ENCODE assay signal across 21 mouse cellular contexts in the genomic region with DNA sequence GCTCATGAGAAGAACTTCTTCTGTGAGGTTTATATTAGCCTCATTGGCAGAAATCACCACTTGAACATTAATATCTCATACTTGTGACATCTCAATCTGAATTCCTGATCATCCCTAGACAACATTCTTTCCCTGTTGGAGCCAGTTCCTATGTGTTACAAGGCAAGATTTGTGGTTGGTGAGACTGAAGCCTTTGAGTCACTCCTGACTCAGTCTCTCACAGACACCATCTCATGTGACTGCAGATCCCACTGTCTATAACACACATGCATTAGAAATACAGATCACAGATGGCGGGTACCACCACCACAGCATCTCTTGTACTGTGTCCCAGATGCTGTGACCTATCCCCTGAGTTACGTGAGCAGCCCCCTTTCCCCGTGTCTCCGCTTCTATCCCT.
A peak's percentile ranks its signal among the peaks of the same experiment; 100 is the strongest.
DNase-seq lines count a peak whose midpoint lies in the region; ATAC-seq and TF ChIP-seq lines count a peak whose summit lies in the region.
"Had no signal": no experiment of that assay in that cellular context is flagged by ENCODE, and none has a peak within 500 bp of the region (broad histone marks: within the 10 kb centered on the region; RNA-seq: fewer than 3 reads in every experiment).

No protein-coding gene starts in this region.

- H3K9ac ChIP-seq in heart, embryonic 15.5 days: no peak overlapping the region
- H3K9ac ChIP-seq: embryonic facial prominence, embryonic 15.5 days; forebrain, embryonic 15.5 days; hindbrain, embryonic 15.5 days; kidney, embryonic 15.5 days had no signal

- intact Hi-C loops in heart, postnatal 14 days (cut with DNase I): loop anchor here (5.0 kb wide), 1 partner anchor 36 kb away; no protein-coding TSS in a partner anchor

- no peak overlapping the region for H3K4me3 ChIP-seq in heart, embryonic 10.5 days
- no peak overlapping the region for H3K4me3 ChIP-seq in heart, embryonic 15.5 days
- H3K4me3 ChIP-seq: embryonic facial prominence, embryonic 15.5 days; forebrain, embryonic 15.5 days; hindbrain, embryonic 15.5 days; kidney, embryonic 15.5 days had no signal

- CTCF ChIA-PET in Patski (lab: Charles Lee): no interaction called here

- no peak for TF ChIP-seq CTCF in Patski (IDR thresholded peaks at IDR 0.05)

- DNase-seq in heart, embryonic 10.5 days (ENCODE audit: low spot score): no peak
- no peak for DNase-seq in heart, adult 18-20 months
- DNase-seq in heart, postnatal 14 days: no peak
- DNase-seq in 3T3-L1 (ENCODE audit: low read depth, low spot score) (peak; percentile 78), Patski (ENCODE audit: low read depth, low spot score) (no peak)
- DNase-seq in c-Kit-positive CD71-positive TER-119-positive erythroid progenitor cells, embryonic 14.5 days (ENCODE audit: low spot score): no peak
- no peak for DNase-seq in lung, postnatal 36 days
- DNase-seq: adrenal gland, postnatal 25 days; cerebellum, adult 8-10 months; cerebellum, postnatal 14 days; embryo, embryonic 11 days; gastrocnemius, postnatal 10 days; kidney, adult 2 months had no signal

- 0 out of 2 replicates have a peak, but pooled peaks cover 3% of the 10 kb centered on the region for H3K27me3 ChIP-seq in heart, embryonic 10.5 days (ENCODE audit: insufficient read depth, poor library complexity, severe bottlenecking)
- H3K27me3 ChIP-seq in heart, embryonic 15.5 days: no peaks in the 10 kb centered on the region
- H3K27me3 ChIP-seq in Patski: no peaks in the 10 kb centered on the region

- 80% methylated on average over 4 of the region's 4 CpGs for WGBS in heart, embryonic 10.5 days
- whole genome bisulfite sequencing in heart, embryonic 15.5 days: 86% methylated on average over 4 of the region's 4 CpGs

- H3K27ac ChIP-seq in heart, embryonic 10.5 days: 0 out of 2 replicates have a peak overlapping the region, but pooled peaks have one; percentile 23
- H3K27ac ChIP-seq in heart, embryonic 15.5 days: 0 out of 2 replicates have a peak overlapping the region, but pooled peaks have one; percentile 15
- H3K27ac ChIP-seq: embryonic facial prominence, embryonic 15.5 days; forebrain, embryonic 15.5 days; hindbrain, embryonic 15.5 days; kidney, embryonic 15.5 days had no signal

- H3K9me3 ChIP-seq in heart, embryonic 10.5 days: no peaks in the 10 kb centered on the region
- H3K9me3 ChIP-seq in heart, embryonic 15.5 days (replicated peaks): no peaks in the 10 kb centered on the region
- H3K9me3 ChIP-seq: embryonic facial prominence, embryonic 15.5 days; forebrain, embryonic 15.5 days; G1E; hindbrain, embryonic 15.5 days; kidney, embryonic 15.5 days had no signal

- in situ Hi-C loops in Patski (cut with MboI; ENCODE audit: low pct_unique_long_range_greater_than_20kb): no loop called here

- no peaks in the 10 kb centered on the region for H3K36me3 ChIP-seq in heart, embryonic 10.5 days
- H3K36me3 ChIP-seq in heart, embryonic 15.5 days: no peaks in the 10 kb centered on the region
- H3K36me3 ChIP-seq: embryonic facial prominence, embryonic 15.5 days; forebrain, embryonic 15.5 days; G1E; hindbrain, embryonic 15.5 days; kidney, embryonic 15.5 days had no signal

- no peak for ATAC-seq in heart, embryonic 15.5 days (replicated peaks; ENCODE audit: insufficient number of reproducible peaks, insufficient read depth, low FRiP score, low read depth)
- ATAC-seq in Patski: peak; percentile 62
- ATAC-seq: CD4-positive, CD25-positive, alpha-beta regulatory T cell, adult 4 months; forebrain, embryonic 15.5 days; intestine, embryonic 16.5 days had no signal

- H3K4me2 ChIP-seq in heart, embryonic 15.5 days: no peak overlapping the region
- H3K4me2 ChIP-seq: embryonic facial prominence, embryonic 15.5 days; forebrain, embryonic 15.5 days; hindbrain, embryonic 15.5 days; kidney, embryonic 15.5 days had no signal

- POLR2A ChIA-PET in Patski (lab: Charles Lee): no interaction called here

- peaks cover 31% of the 10 kb centered on the region for H3K4me1 ChIP-seq in heart, embryonic 10.5 days
- peaks cover 23% of the 10 kb centered on the region for H3K4me1 ChIP-seq in heart, embryonic 15.5 days (replicated peaks)
